Mouse (Mus musculus) thymus, postnatal 36 days (tissue): Measurements from ENCODE around the gene Rhbdl1.

Experiments used
- DNase-seq, 2 experiments: peaks; one replicate each; pipeline ENCODE4 v3.0.0; 2022; ENCODE audit warnings: mixed read lengths in 2 of 2

The Rhbdl1 gene

GRCm38 (mm10) chr17:25839455-25840235 lies 2.5 kb upstream of the Rhbdl1 start:
- no peak for DNase-seq

GRCm38 (mm10) chr17:25838904-25839303 lies 1.8 kb upstream of the Rhbdl1 start:
- no peak for DNase-seq

- DNase-seq = no peak
Observed at GRCm38 (mm10) chr17:25837533-25837932, 438 bp upstream of the Rhbdl1 start.

- DNase-seq = peak in 1 of 2 experiments; percentile 60
Observed at GRCm38 (mm10) chr17:25836397-25837075, 559 bp downstream of the Rhbdl1 start.

- peak in 1 of 2 experiments; percentile 12 for DNase-seq
Observed at GRCm38 (mm10) chr17:25835816-25836215, 1.3 kb downstream of the Rhbdl1 start.

GRCm38 (mm10) chr17:25835301-25835700 lies 1.8 kb downstream of the Rhbdl1 start:
- DNase-seq = no peak

GRCm38 (mm10) chr17:25834595-25835222 lies 2.4 kb downstream of the Rhbdl1 start:
- DNase-seq = peak in 1 of 2 experiments; percentile 32

GRCm38 (mm10) chr17:25833961-25834594 lies 3.0 kb downstream of the Rhbdl1 start:
- no peak for DNase-seq

GRCm38 (mm10) chr17:25833291-25833663 lies 3.8 kb downstream of the Rhbdl1 start, which contains the start of gene Stub1:
Stub1 (minus strand) TSS chr17:25833404.
- no peak for DNase-seq

GRCm38 (mm10) chr17:25832436-25833290 lies 4.4 kb downstream of the Rhbdl1 start:
- DNase-seq = peak; percentile 97 to 99

- DNase-seq = peak in 1 of 2 experiments; percentile 29
Observed at GRCm38 (mm10) chr17:25831451-25832281, 5.4 kb downstream of the Rhbdl1 start.

- DNase-seq = peak in 1 of 2 experiments; percentile 16
Observed at GRCm38 (mm10) chr17:25830806-25831431, 6.2 kb downstream of the Rhbdl1 start.

- DNase-seq = no peak
Observed at GRCm38 (mm10) chr17:25830200-25830753, 6.8 kb downstream of the Rhbdl1 start.

GRCm38 (mm10) chr17:25829558-25830017 lies 7.5 kb downstream of the Rhbdl1 start:
- DNase-seq = peak in 1 of 2 experiments; percentile 18

GRCm38 (mm10) chr17:25828712-25829557 lies 8.2 kb downstream of the Rhbdl1 start, which contains the start of gene Jmjd8:
Jmjd8 (plus strand) TSS chr17:25828867.
- DNase-seq = peak; percentile 73 to 77

- DNase-seq = peak in 1 of 2 experiments; percentile 53
Observed at GRCm38 (mm10) chr17:25828223-25828594, 8.9 kb downstream of the Rhbdl1 start.

GRCm38 (mm10) chr17:25827546-25828222 lies 9.4 kb downstream of the Rhbdl1 start:
- no peak for DNase-seq

GRCm38 (mm10) chr17:25827011-25827410 lies 10.1 kb downstream of the Rhbdl1 start:
- DNase-seq = no peak
